Mouse (Mus musculus) heart, postnatal 0 days (tissue): ENCODE data around the gene Rnf181. TPM values are rescaled to one million over a fixed set of nuclear protein-coding genes. Genes with fewer than 3 reads are reported as not detected.

Source experiments
- ATAC-seq: fragments of 200-750 bp; cut with Nextera tagmentation; 2 replicates; pipeline ENCODE4 v1.8.0; 2017; ENCODE audit warnings: low read depth, moderate number of reproducible peaks, moderate library complexity; ENCODE audit not compliant: insufficient read depth
- DNase-seq: peaks from one replicate; pipeline ENCODE4 v3.0.0-alpha.2; 2016; ENCODE audit warnings: low spot score
- H3K27ac ChIP-seq: fragments of 300-500 bp; sonication (generic); 2 replicates; pipeline ENCODE4 v1.5.1; 2014; ENCODE audit warnings: low read depth, mild to moderate bottlenecking
- H3K27me3 ChIP-seq: fragments of 300-500 bp; sonication (generic); 2 replicates; pipeline ENCODE4 v1.6.1; 2014; ENCODE audit warnings: low read length, mixed read lengths; ENCODE audit not compliant: control insufficient read depth, insufficient read depth
- H3K36me3 ChIP-seq: fragments of 300-500 bp; sonication (generic); replicated peaks from 2 replicates; pipeline ENCODE4 v1.6.1; 2014; ENCODE audit warnings: low read length, mixed read lengths; ENCODE audit not compliant: control insufficient read depth, insufficient read depth
- H3K4me1 ChIP-seq: fragments of 300-500 bp; sonication (generic); 2 replicates; pipeline ENCODE4 v1.6.1; 2014; ENCODE audit warnings: antibody characterized with exemption; ENCODE audit not compliant: control insufficient read depth, insufficient read depth
- H3K4me2 ChIP-seq: fragments of 300-500 bp; sonication (generic); 2 replicates; pipeline ENCODE4 v1.6.1; 2014; ENCODE audit warnings: low read depth, mild to moderate bottlenecking, low read length, moderate library complexity
- H3K4me3 ChIP-seq: fragments of 300-500 bp; sonication (generic); 2 replicates; pipeline ENCODE4 v1.5.1; 2014; ENCODE audit warnings: low read depth, low read length
- H3K9ac ChIP-seq: fragments of 300-500 bp; sonication (generic); replicated peaks from 2 replicates; pipeline ENCODE4 v1.6.1; 2014; ENCODE audit warnings: low read depth, low read length, mixed read lengths
- H3K9me3 ChIP-seq: fragments of 300-500 bp; sonication (generic); replicated peaks from 2 replicates; pipeline ENCODE4 v1.6.1; 2016; ENCODE audit warnings: low read length; ENCODE audit not compliant: control insufficient read depth
- CTCF ChIP-seq: IDR thresholded peaks from 2 replicates; pipeline ENCODE4 v1.5.1; 2016; ENCODE audit warnings: antibody characterized with exemption, control low read depth, low read depth
- EP300 ChIP-seq: IDR thresholded peaks from 2 replicates; pipeline ENCODE4 v1.6.1; 2016; ENCODE audit warnings: antibody characterized with exemption, low read depth
- WGBS: fragments of 180-500 bp; shearing (Covaris S2); extraction: QIAGEN DNeasy Blood & Tissue Kit; methylation state at CpG from one replicate; pipeline ENCODE4 v1.1.7; 2014; 5-methylcytosine and 5-hydroxymethylcytosine counted together
- polyA plus RNA-seq: library from polyadenylated mRNA; unstranded; fragments of >200 nt; fragmentation: Nextera tagmentation; extraction: Ambion mirVana; gene quantifications from 2 replicates; pipeline ENCODE4 v1.2.1, GENCODE M21; 2015
- total RNA-seq: library from RNA; depleted of rRNA; stranded (reverse); fragments of >200 nt; gene quantifications from 2 replicates; pipeline ENCODE4 v1.2.3, GENCODE M21; 2014; ENCODE audit warnings: low replicate concordance

Rnf181 gene
- total and polyA plus RNA-seq, 2 experiments from 2014 or later, result 53.5 to 74.9 TPM

DNA sequence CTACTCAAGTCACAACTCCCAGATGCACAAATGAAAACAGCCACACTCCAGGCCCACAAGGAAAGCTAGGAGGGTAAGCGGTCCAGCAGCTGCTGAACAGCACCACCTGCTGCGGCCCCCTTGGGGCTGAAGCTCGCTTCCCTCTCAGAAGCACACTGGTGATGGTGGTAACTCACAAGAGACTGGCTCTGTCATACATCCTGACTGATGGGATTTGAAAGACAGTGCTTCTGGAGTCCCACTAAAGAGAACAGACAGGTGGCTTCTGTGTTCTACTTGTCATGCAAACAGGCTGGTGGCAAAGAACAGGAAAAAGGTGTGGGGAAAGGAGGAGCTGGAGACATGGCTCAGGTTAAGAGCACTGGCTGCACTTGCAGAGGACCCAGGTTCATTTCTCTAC is 43.8 kb downstream of the Rnf181 start:
- WGBS, result 99% methylated on average over 3 of the region's 3 CpGs
- TF ChIP-seq CTCF (no peak), EP300 (no peak)
- Histone ChIP-seq H3K27me3 (no peaks in the 10 kb centered on the region), H3K36me3 (peaks cover 94% of the 10 kb centered on the region), H3K4me3 (no peak overlapping the region), H3K9ac (no peak overlapping the region), H3K4me1 (no peaks in the 10 kb centered on the region), H3K4me2 (no peak overlapping the region), H3K9me3 (no peaks in the 10 kb centered on the region), H3K27ac (no peak overlapping the region)
- ATAC-seq, result no peak
- no peak for DNase-seq

DNA sequence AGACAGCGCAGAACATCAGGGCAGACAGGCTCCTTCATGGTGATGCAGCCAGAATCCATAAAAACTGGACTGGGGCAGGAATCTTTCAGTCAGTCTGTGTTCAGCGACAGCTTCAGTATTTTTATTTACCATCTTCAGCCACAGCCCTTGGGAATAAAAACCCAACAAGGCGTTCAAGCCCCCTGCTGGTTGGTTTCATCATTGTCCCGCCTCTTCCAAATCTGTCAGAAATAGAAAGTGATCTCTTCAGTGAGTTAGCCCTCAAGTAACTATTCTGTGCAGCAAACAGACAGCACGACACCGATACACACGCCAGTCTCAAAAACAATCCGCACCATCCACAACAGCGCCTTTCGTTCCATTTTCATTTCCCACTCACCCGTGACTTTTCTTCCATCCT is 47.7 kb downstream of the Rnf181 start:
- no peaks in the 10 kb centered on the region for H3K9me3 ChIP-seq
- H3K36me3 ChIP-seq, result peaks cover 67% of the 10 kb centered on the region
- ATAC-seq (peak; percentile 40; the same call in 1 of the 2 replicates), DNase-seq (peak; percentile 68)
- 51% methylated on average over 11 of the region's 11 CpGs for WGBS
- no peaks in the 10 kb centered on the region for H3K27me3 ChIP-seq
- H3K27ac ChIP-seq, result no peak overlapping the region; the same call in 1 of the 2 replicates
- H3K4me3 ChIP-seq, result no peak overlapping the region
- H3K9ac ChIP-seq, result no peak overlapping the region
- no peaks in the 10 kb centered on the region for H3K4me1 ChIP-seq
- TF ChIP-seq CTCF, result peak; percentile 67
- TF ChIP-seq EP300, result no peak
- H3K4me2 ChIP-seq, result no peak overlapping the region

DNA sequence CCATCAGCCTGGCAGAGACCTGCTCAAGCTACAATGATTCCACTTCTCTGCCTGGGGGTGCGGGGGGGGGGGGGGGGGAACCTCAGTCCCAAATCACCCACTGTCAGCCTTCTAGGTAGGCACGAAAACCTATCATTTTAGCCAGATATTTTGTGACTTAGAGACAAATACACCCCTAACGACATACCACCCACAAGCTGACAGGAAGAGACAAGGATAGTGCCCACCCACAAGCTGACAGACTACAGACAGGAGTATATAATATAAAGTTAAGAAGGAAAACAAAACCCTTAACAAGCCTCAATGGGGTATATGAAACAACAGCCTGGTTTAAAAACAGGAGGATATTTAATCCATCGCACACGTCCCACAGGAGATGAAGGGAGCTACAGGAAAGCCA is 48.3 kb downstream of the Rnf181 start:
- no peak overlapping the region for H3K4me2 ChIP-seq
- H3K9me3 ChIP-seq, result no peaks in the 10 kb centered on the region
- H3K27me3 ChIP-seq, result no peaks in the 10 kb centered on the region
- no peak for ATAC-seq
- 85% methylated on average over 5 of the region's 5 CpGs for WGBS
- no peak for DNase-seq
- H3K27ac ChIP-seq, result no peak overlapping the region
- peaks cover 4% of the 10 kb centered on the region; the same call in 1 of the 2 replicates for H3K4me1 ChIP-seq
- peaks cover 61% of the 10 kb centered on the region for H3K36me3 ChIP-seq
- no peak overlapping the region for H3K4me3 ChIP-seq
- no peak overlapping the region for H3K9ac ChIP-seq
- TF ChIP-seq CTCF (no peak), EP300 (no peak)

DNA sequence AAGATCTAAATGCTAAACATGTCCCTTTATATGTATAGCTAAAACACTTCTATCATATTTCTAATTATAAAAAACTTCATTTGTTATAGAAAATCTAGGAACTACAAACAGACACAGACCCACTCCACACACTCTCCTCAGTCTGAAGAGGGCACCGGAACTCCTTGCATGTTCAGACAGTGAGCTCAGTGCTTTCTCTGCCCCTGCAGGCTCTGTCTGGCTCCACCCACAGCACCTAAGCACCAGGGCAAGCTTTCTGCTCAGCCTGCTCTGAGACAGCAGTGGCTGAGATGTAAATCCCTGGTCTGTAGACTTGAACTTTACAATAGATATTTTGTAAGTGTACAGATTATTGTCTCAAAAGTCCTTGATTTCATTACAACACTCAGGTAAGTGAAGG is 50.7 kb downstream of the Rnf181 start:
- peaks cover 39% of the 10 kb centered on the region for H3K36me3 ChIP-seq
- H3K4me3 ChIP-seq, result no peak overlapping the region
- H3K4me1 ChIP-seq, result peaks cover 13% of the 10 kb centered on the region
- no peak for DNase-seq
- no peak overlapping the region; the same call in 1 of the 2 replicates for H3K27ac ChIP-seq
- ATAC-seq, result no peak
- H3K9ac ChIP-seq, result no peak overlapping the region
- H3K9me3 ChIP-seq, result no peaks in the 10 kb centered on the region
- no peaks in the 10 kb centered on the region for H3K27me3 ChIP-seq
- 13% methylated on average over 1 of the region's 1 CpGs for WGBS
- TF ChIP-seq CTCF, result no peak
- no peak overlapping the region for H3K4me2 ChIP-seq

GRCm38 (mm10) chr6:72315384-72315783 is 51.4 kb downstream of the Rnf181 start:
- Histone ChIP-seq H3K4me2 (no peak overlapping the region), H3K9ac (no peak overlapping the region), H3K27me3 (no peaks in the 10 kb centered on the region), H3K9me3 (no peaks in the 10 kb centered on the region), H3K36me3 (peaks cover 32% of the 10 kb centered on the region), H3K27ac (no peak overlapping the region), H3K4me1 (peaks cover 13% of the 10 kb centered on the region), H3K4me3 (no peak overlapping the region)
- TF ChIP-seq CTCF, result no peak
- TF ChIP-seq EP300, result no peak
- ATAC-seq (no peak), DNase-seq (no peak)
- whole genome bisulfite sequencing, result 65% methylated on average over 2 of the region's 2 CpGs

DNA sequence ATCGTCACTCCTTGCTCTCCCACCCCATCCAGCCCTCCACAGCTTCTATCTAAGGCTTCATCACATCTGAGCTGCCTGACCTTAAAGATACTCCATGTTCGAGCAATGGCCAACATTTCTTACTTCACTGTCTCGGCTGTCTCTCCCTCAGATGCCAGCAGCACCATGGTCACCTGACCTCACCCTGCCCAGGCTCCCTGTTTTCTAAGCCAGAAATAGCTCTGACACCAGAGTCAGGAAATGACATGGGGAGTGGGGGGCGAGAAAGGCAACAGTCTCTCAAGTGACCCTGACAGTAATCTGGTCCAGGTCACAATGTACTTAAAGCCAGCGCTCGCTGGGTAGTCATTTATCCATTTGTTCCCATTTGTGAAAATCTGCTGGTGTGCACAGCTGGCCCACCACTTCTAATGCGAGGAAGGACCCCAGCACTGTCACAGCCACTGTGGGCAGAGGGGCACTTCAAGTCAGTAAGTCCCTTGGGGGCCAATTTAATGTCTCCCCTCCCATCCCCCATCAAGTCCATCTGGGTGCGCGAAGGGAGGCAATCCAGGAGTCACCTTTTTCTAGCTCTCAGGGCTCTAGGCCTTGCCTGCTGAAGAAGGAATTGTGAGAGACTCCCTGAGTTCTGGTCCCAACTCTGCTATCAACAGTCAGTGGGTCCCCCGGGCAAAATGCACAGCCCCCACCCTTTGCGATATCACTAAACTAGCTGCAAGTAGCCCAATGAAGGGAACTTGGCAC is 53.5 kb downstream of the Rnf181 start:
- peaks cover 13% of the 10 kb centered on the region for H3K4me1 ChIP-seq
- peaks cover 12% of the 10 kb centered on the region for H3K36me3 ChIP-seq
- TF ChIP-seq CTCF (no peak), EP300 (no peak)
- DNase-seq (peak; percentile 59), ATAC-seq (peak; percentile 87)
- no peak overlapping the region for H3K9ac ChIP-seq
- no peak overlapping the region for H3K4me3 ChIP-seq
- 45% methylated on average over 11 of the region's 11 CpGs for WGBS
- H3K4me2 ChIP-seq, result no peak overlapping the region
- H3K27ac ChIP-seq, result peak overlapping the region; percentile 75
- no peaks in the 10 kb centered on the region for H3K27me3 ChIP-seq
- H3K9me3 ChIP-seq, result no peaks in the 10 kb centered on the region
